Mouse (Mus musculus): ENCODE results near the gene Srek1. TPM values are rescaled to one million over a fixed set of nuclear protein-coding genes. Genes with fewer than 3 reads are reported as not detected.

Gene Srek1
- total and polyA plus RNA-seq, 3 experiments: 46.6 to 109 (median 94.0) TPM

DNA sequence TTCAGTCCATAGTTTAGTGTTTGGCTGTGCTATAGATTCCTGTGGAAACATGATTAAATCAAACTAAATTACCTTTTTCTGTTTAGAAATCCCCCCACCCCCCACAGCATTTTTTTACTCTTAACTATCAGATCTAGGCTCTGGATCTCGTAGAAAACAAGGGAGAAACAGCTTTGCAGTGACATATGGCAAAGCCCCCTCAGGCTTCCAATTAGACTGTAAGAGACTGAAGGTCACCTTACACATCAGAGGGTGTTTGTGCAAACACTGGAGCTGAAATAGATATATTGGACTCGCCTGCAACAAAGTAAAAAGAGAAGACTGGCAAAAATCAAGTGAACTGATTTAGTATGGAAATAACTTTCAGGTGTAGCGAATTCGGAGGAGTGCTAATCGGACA lies 29.3 kb upstream of the Srek1 start:
- ATAC-seq (ENCODE audit: extremely low read depth, insufficient number of reproducible peaks, low FRiP score, poor library complexity, severe bottlenecking): no peak
- no peak overlapping the region for H3K4me3 ChIP-seq (ENCODE audit: low read depth, low read length)
- 0 out of 2 replicates have a peak, but pooled peaks cover 4% of the 10 kb centered on the region for H3K9me3 ChIP-seq (replicated peaks)
- no peaks in the 10 kb centered on the region for H3K36me3 ChIP-seq (replicated peaks)
- H3K4me1 ChIP-seq (ENCODE audit: insufficient read depth, low read depth, low read length): 0 out of 2 replicates have a peak, but pooled peaks cover 5% of the 10 kb centered on the region
- no peak for DNase-seq (ENCODE audit: low spot score)
- peaks cover 11% of the 10 kb centered on the region for H3K27me3 ChIP-seq (ENCODE audit: insufficient read depth, low read length)
- TF ChIP-seq POLR2AphosphoS5 (IDR thresholded peaks at IDR 0.05; ENCODE audit: insufficient replicate concordance, low read depth, low read length): no peak
- TF ChIP-seq TAL1 (conservative IDR thresholded peaks at IDR 0.05; ENCODE audit: low read depth, low read length): no peak
- no peak for TF ChIP-seq GATA2 (IDR thresholded peaks at IDR 0.05; ENCODE audit: borderline replicate concordance, low read depth, low read length)
- TF ChIP-seq CTCF (IDR thresholded peaks at IDR 0.05; ENCODE audit: low read depth, low read length): no peak

DNA sequence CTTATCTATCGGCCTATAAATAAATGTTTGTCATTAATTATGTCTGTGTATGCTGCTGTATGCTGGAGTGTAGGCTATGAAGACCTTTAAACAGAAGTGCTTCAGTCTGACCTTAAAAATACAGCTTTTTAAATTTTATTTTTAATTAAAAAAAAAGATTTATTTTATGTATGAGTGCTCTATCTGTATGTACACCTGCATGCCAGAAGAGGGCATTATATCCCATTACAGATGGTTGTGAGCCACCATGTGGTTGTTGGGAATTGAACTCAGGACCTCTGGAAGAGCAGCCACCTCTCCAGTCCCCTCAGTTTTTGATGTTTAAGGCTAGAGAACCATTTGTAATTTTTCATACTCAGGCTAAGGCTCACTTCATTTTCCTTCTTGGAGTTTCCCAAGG lies 26.6 kb upstream of the Srek1 start:
- DNase-seq (ENCODE audit: low spot score): no peak
- Histone ChIP-seq H3K27me3 (ENCODE audit: insufficient read depth, low read length) (peaks cover 16% of the 10 kb centered on the region), H3K9me3 (replicated peaks) (0 out of 2 replicates have a peak, but pooled peaks cover 4% of the 10 kb centered on the region), H3K4me1 (ENCODE audit: insufficient read depth, low read depth, low read length) (0 out of 2 replicates have a peak, but pooled peaks cover 3% of the 10 kb centered on the region), H3K4me3 (ENCODE audit: low read depth, low read length) (no peak overlapping the region), H3K36me3 (replicated peaks) (no peaks in the 10 kb centered on the region)
- TF ChIP-seq GATA2 (IDR thresholded peaks at IDR 0.05; ENCODE audit: borderline replicate concordance, low read depth, low read length) (no peak), CTCF (IDR thresholded peaks at IDR 0.05; ENCODE audit: low read depth, low read length) (no peak), POLR2AphosphoS5 (IDR thresholded peaks at IDR 0.05; ENCODE audit: insufficient replicate concordance, low read depth, low read length) (no peak), GATA1 (IDR thresholded peaks at IDR 0.05; ENCODE audit: borderline replicate concordance, low read length) (no peak), TAL1 (conservative IDR thresholded peaks at IDR 0.05; ENCODE audit: low read depth, low read length) (no peak)
- no peak for ATAC-seq (ENCODE audit: extremely low read depth, insufficient number of reproducible peaks, low FRiP score, poor library complexity, severe bottlenecking)

DNA sequence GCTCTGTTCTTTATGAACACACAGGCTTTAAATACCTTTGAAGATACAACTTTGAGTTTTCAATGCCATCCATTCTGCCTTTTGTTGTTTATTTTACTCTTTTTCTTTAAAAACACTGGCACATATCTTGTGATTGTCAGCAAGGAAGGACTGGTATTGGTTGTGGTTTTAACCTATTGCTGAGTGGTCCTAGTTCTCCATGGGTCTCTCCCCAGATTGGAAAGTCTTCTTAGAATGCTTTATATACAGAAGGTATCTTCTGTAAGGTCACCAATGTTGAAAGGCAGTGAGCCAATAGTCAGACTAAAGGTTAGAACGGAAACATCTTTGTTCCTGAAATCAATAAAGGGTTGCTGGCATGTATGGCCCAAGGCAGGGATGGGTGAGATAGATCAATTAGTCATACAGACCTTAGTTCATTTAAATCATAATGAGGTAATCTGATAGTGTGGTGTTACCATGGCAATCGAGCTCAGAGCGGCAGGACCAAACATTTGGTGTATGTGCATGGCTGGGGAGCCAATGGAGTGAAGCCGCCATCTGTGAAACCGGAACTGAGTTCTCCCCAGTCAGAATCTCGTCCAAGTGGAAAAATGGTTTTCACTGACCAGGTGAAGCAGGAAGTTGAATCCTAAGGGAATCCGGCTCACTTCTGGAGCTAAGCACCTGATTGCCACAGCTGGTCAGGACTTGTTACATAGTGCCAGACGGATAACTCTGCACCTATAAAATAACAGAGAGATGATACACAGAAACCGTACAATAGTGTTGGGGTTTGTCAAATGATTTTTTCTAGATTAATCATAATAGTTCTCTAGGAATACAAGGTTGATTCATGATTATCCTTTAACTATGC lies 20.5 kb upstream of the Srek1 start:
- 0 out of 2 replicates have a peak, but pooled peaks cover 3% of the 10 kb centered on the region for H3K4me1 ChIP-seq (ENCODE audit: insufficient read depth, low read depth, low read length)
- no peaks in the 10 kb centered on the region for H3K9me3 ChIP-seq (replicated peaks)
- TF ChIP-seq GATA1 (IDR thresholded peaks at IDR 0.05; ENCODE audit: borderline replicate concordance, low read length) (no peak), GATA2 (IDR thresholded peaks at IDR 0.05; ENCODE audit: borderline replicate concordance, low read depth, low read length) (no peak), CTCF (IDR thresholded peaks at IDR 0.05; ENCODE audit: low read depth, low read length) (no peak), POLR2AphosphoS5 (IDR thresholded peaks at IDR 0.05; ENCODE audit: insufficient replicate concordance, low read depth, low read length) (no peak), TAL1 (conservative IDR thresholded peaks at IDR 0.05; ENCODE audit: low read depth, low read length) (no peak)
- DNase-seq (ENCODE audit: low spot score): no peak
- no peak for ATAC-seq (ENCODE audit: extremely low read depth, insufficient number of reproducible peaks, low FRiP score, poor library complexity, severe bottlenecking)
- H3K36me3 ChIP-seq (replicated peaks): no peaks in the 10 kb centered on the region
- H3K27me3 ChIP-seq (ENCODE audit: insufficient read depth, low read length): peaks cover 12% of the 10 kb centered on the region
- no peak overlapping the region for H3K4me3 ChIP-seq (ENCODE audit: low read depth, low read length)

DNA sequence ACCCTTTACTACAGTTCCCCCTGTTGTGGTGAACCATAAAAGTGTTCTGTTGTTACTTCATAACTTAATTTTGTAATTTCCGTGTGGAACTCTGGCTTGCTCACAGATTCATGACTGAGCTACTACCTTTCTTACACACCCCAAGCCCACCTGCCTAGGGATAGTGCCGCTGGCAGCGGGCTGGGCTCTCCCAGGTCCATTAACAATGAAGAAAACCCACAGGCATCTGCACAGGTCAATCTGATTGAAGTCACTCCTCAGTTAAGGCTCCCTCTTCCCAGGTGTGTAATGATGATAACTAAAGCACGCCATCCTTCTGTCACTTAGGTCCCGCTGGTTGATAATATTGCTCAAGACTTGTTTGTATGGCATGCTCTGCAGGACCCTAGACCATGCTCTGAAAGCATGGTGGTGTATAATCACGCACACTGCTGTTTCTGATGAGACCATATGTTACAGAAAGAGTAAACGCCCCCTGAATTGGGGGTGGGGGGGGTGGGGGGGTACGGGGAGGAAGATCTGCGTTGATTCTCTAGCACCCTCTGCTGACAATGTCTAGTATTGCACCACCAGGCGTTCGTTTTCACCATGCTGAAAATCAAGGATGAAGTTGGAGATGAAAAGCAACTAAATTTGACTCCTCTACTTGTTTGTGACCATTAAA lies 5.6 kb upstream of the Srek1 start:
- H3K36me3 ChIP-seq (replicated peaks): no peaks in the 10 kb centered on the region
- DNase-seq (ENCODE audit: low spot score) (no peak), ATAC-seq (ENCODE audit: extremely low read depth, insufficient number of reproducible peaks, low FRiP score, poor library complexity, severe bottlenecking) (no peak)
- H3K4me3 ChIP-seq (ENCODE audit: low read depth, low read length): no peak overlapping the region
- peaks cover 16% of the 10 kb centered on the region for H3K27me3 ChIP-seq (ENCODE audit: insufficient read depth, low read length)
- TF ChIP-seq POLR2AphosphoS5 (IDR thresholded peaks at IDR 0.05; ENCODE audit: insufficient replicate concordance, low read depth, low read length): no peak
- peak; percentile 90 for TF ChIP-seq CTCF (IDR thresholded peaks at IDR 0.05; ENCODE audit: low read depth, low read length)
- H3K4me1 ChIP-seq (ENCODE audit: insufficient read depth, low read depth, low read length): peaks cover 15% of the 10 kb centered on the region
- H3K9me3 ChIP-seq (replicated peaks): no peaks in the 10 kb centered on the region

DNA sequence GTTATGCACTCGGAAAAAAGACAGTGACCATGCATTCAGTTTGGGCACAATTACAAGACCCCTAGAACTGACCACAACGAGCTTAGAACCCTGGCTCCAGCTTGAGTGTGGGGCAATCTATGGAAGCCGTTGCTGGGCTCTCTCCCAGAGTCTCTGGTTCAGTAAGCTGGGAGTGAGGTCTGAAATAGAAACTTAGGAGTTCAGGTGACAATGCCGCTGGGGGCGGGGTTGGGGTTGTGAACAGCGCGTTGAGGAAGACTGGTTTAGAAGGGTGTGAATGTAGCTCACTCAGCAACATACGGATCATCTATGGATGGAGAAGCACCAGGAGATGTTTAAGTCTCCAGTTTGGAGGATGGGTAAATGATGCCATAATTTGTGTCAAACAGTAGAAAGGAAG lies 2.7 kb upstream of the Srek1 start:
- ATAC-seq (ENCODE audit: extremely low read depth, insufficient number of reproducible peaks, low FRiP score, poor library complexity, severe bottlenecking): no peak
- peaks cover 8% of the 10 kb centered on the region for H3K27me3 ChIP-seq (ENCODE audit: insufficient read depth, low read length)
- no peak for TF ChIP-seq TAL1 (conservative IDR thresholded peaks at IDR 0.05; ENCODE audit: low read depth, low read length)
- no peak for TF ChIP-seq GATA2 (IDR thresholded peaks at IDR 0.05; ENCODE audit: borderline replicate concordance, low read depth, low read length)
- no peak for TF ChIP-seq CTCF (IDR thresholded peaks at IDR 0.05; ENCODE audit: low read depth, low read length)
- TF ChIP-seq GATA1 (IDR thresholded peaks at IDR 0.05; ENCODE audit: borderline replicate concordance, low read length): no peak
- TF ChIP-seq POLR2AphosphoS5 (IDR thresholded peaks at IDR 0.05; ENCODE audit: insufficient replicate concordance, low read depth, low read length): no peak

DNA sequence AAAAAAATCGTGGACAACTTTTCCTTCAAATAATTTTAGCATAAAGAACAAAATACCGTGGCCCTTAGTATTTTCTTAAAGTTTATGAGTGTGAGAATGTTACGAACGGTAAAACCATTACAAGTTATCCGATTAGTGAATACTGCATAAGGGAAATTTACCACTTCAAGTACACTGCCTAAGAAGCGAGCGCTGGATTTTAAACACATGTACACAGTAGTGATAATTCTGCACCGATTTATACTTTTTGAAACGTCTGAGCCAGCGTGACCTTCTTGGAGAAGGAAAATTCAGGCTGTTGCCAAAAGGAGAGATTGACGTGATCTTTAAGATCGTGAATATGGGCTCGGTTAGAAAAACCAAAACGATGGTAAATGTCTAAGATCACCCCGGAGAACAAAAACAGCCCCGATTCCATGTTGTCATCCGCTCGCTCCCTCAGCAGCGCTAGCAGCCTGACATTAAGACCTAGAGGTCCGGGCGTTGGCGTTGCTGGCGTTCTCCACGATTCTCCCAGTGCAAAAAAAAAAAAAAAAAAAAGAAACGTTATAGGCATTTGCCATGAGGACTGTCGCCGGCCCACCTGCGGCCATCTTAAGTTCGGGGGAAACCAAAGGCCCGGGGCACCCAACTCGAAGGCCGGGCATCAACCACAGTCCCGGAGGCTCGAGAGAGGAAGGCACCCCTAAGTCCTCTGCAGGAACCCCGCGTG lies 845 bp downstream of the Srek1 start:
- H3K36me3 ChIP-seq (replicated peaks): peaks cover 21% of the 10 kb centered on the region
- ATAC-seq (ENCODE audit: extremely low read depth, insufficient number of reproducible peaks, low FRiP score, poor library complexity, severe bottlenecking): peak; percentile 23; the same call in 1 of the 2 replicates
- H3K27me3 ChIP-seq (ENCODE audit: insufficient read depth, low read length): 0 out of 2 replicates have a peak, but pooled peaks cover under 1% of the 10 kb centered on the region
- TF ChIP-seq POLR2AphosphoS5 (IDR thresholded peaks at IDR 0.05; ENCODE audit: insufficient replicate concordance, low read depth, low read length) (no peak), TAL1 (conservative IDR thresholded peaks at IDR 0.05; ENCODE audit: low read depth, low read length) (no peak), GATA2 (IDR thresholded peaks at IDR 0.05; ENCODE audit: borderline replicate concordance, low read depth, low read length) (no peak), CTCF (IDR thresholded peaks at IDR 0.05; ENCODE audit: low read depth, low read length) (no peak), GATA1 (IDR thresholded peaks at IDR 0.05; ENCODE audit: borderline replicate concordance, low read length) (no peak)
- DNase-seq (ENCODE audit: low spot score): no peak
- H3K4me1 ChIP-seq (ENCODE audit: insufficient read depth, low read depth, low read length): peaks cover 32% of the 10 kb centered on the region
- no peaks in the 10 kb centered on the region for H3K9me3 ChIP-seq (replicated peaks)
- H3K4me3 ChIP-seq (ENCODE audit: low read depth, low read length): peak overlapping the region; percentile 89

More for the DNA sequence above, 2.7 kb upstream of the Srek1 start:
- no peak for DNase-seq (ENCODE audit: low spot score)
- peaks cover 4% of the 10 kb centered on the region for H3K36me3 ChIP-seq (replicated peaks)
- no peak overlapping the region for H3K4me3 ChIP-seq (ENCODE audit: low read depth, low read length)
- peaks cover 20% of the 10 kb centered on the region for H3K4me1 ChIP-seq (ENCODE audit: insufficient read depth, low read depth, low read length)
- no peaks in the 10 kb centered on the region for H3K9me3 ChIP-seq (replicated peaks)
